In genomic region chr8:86840120-86840693, GRCm38 (mm10) we compare ENCODE assay signal across 18 mouse cellular contexts.
"Had no signal": no experiment of that assay in that cellular context is flagged by ENCODE, and none has a peak within 500 bp of the region (broad histone marks: within the 10 kb centered on the region; RNA-seq: fewer than 3 reads in every experiment).

No protein-coding gene starts in this region.

- H3K27ac ChIP-seq: kidney, postnatal 0 days; layer of hippocampus, adult 2 months; limb, embryonic 10.5 days; limb, embryonic 13.5 days; liver, embryonic 14.5 days; macrophage; midbrain, embryonic 13.5 days had no signal

- H3K9me3 ChIP-seq: limb, embryonic 10.5 days; limb, embryonic 13.5 days; midbrain, embryonic 13.5 days had no signal

- DNase-seq: kidney, adult 2 months; kidney, postnatal 25 days; layer of hippocampus, adult 9-11 months; liver; liver, postnatal 0 days; lung, embryonic 14.5 days; thymus, adult 2 months; thymus, postnatal 14 days; thymus, postnatal 4 days had no signal

- ATAC-seq: liver, postnatal 0 days; lung, postnatal 0 days; midbrain, embryonic 13.5 days had no signal

- H3K27me3 ChIP-seq: limb, embryonic 13.5 days; midbrain, embryonic 13.5 days had no signal

- H3K4me3 ChIP-seq: layer of hippocampus, adult 2 months; limb, embryonic 10.5 days; limb, embryonic 13.5 days; midbrain, embryonic 13.5 days; myocyte had no signal

- H3K4me2 ChIP-seq: limb, embryonic 13.5 days; lung, embryonic 14.5 days; midbrain, embryonic 13.5 days had no signal

- H3K9ac ChIP-seq: limb, embryonic 13.5 days; liver, embryonic 14.5 days; liver, postnatal 0 days; lung, embryonic 14.5 days; midbrain, embryonic 13.5 days had no signal

- H3K4me1 ChIP-seq: limb, embryonic 10.5 days; limb, embryonic 13.5 days; midbrain, embryonic 13.5 days had no signal
